Mouse (Mus musculus) embryonic facial prominence, embryonic 15.5 days (tissue): ENCODE data around the gene Dio1. TPM values are rescaled to one million over a fixed set of nuclear protein-coding genes. Genes with fewer than 3 reads are reported as not detected.

Source experiments
- ATAC-seq: fragments of 200-750 bp; cut with Nextera tagmentation; 2 replicates; pipeline ENCODE4 v1.8.0; 2017; ENCODE audit warnings: low read depth, moderate TSS enrichment; ENCODE audit not compliant: insufficient number of reproducible peaks, low FRiP score, low TSS enrichment
- H3K27ac ChIP-seq: fragments of 300-500 bp; sonication (generic); replicated peaks from 2 replicates; pipeline ENCODE4 v1.5.1; 2015; ENCODE audit warnings: mild to moderate bottlenecking, inconsistent platforms
- H3K27me3 ChIP-seq: fragments of 300-500 bp; sonication (generic); 2 replicates; pipeline ENCODE4 v1.6.1; 2015; ENCODE audit warnings: inconsistent platforms
- H3K36me3 ChIP-seq: fragments of 300-500 bp; sonication (generic); 2 replicates; pipeline ENCODE4 v1.6.1; 2015; ENCODE audit warnings: mild to moderate bottlenecking, inconsistent platforms
- H3K4me1 ChIP-seq: fragments of 300-500 bp; sonication (generic); 2 replicates; pipeline ENCODE4 v1.6.1; 2015; ENCODE audit warnings: inconsistent platforms
- H3K4me2 ChIP-seq: fragments of 300-500 bp; sonication (generic); replicated peaks from 2 replicates; pipeline ENCODE4 v1.6.1; 2015; ENCODE audit warnings: mild to moderate bottlenecking, inconsistent platforms
- H3K4me3 ChIP-seq: fragments of 300-500 bp; sonication (generic); replicated peaks from 2 replicates; pipeline ENCODE4 v1.5.1; 2015; ENCODE audit warnings: mild to moderate bottlenecking, inconsistent platforms
- H3K9ac ChIP-seq: fragments of 300-500 bp; sonication (generic); 2 replicates; pipeline ENCODE4 v1.6.1; 2015; ENCODE audit warnings: inconsistent platforms
- H3K9me3 ChIP-seq: fragments of 300-500 bp; sonication (generic); replicated peaks from 2 replicates; pipeline ENCODE4 v1.6.1; 2016; ENCODE audit warnings: inconsistent platforms
- WGBS: fragments of 180-500 bp; shearing (Covaris S2); methylation state at CpG from one replicate; pipeline ENCODE4 v1.1.7; 2015; 5-methylcytosine and 5-hydroxymethylcytosine counted together
- polyA plus RNA-seq: library from polyadenylated mRNA; unstranded; fragments of >200 nt; fragmentation: Nextera tagmentation; extraction: Ambion mirVana; gene quantifications from 2 replicates; pipeline ENCODE4 v1.2.1, GENCODE M21; 2015

The Dio1 gene
- polyA plus RNA-seq, 1 experiment from 2014 or later = 0.35 TPM

DNA sequence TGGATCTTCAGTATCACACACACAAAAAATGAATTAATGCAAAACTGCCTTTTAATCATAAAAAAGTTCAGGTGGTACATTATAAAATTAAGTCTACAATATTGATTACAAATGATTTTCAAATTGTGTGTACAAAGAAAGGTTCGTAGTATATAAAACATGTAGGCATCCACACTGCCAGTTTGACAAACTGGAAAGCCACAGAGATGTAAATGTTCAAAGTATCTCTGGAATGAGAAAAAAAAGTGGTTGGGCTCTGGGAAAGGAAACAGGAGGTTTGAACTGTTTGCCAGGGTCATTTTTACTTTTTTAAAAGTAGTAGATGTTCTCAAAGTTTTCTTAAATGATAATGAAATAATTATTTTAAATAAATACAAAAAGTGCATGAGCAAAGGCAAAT lies 60.9 kb downstream of the Dio1 start:
- Histone ChIP-seq H3K9me3 (no peaks in the 10 kb centered on the region), H3K4me2 (no peak overlapping the region), H3K9ac (no peak overlapping the region), H3K36me3 (peaks cover 25% of the 10 kb centered on the region), H3K4me3 (no peak overlapping the region), H3K4me1 (peaks cover 17% of the 10 kb centered on the region), H3K27ac (0 out of 2 replicates have a peak overlapping the region, but pooled peaks have one; percentile 28), H3K27me3 (no peaks in the 10 kb centered on the region)
- ATAC-seq = no peak
- WGBS = 56% methylated on average over 1 of the region's 1 CpGs

GRCm38 (mm10) chr4:107245368-107245767 lies 61.6 kb downstream of the Dio1 start:
- Histone ChIP-seq H3K36me3 (peaks cover 30% of the 10 kb centered on the region), H3K9me3 (no peaks in the 10 kb centered on the region), H3K4me2 (no peak overlapping the region), H3K4me1 (peaks cover 17% of the 10 kb centered on the region), H3K4me3 (no peak overlapping the region), H3K9ac (no peak overlapping the region), H3K27me3 (no peaks in the 10 kb centered on the region), H3K27ac (no peak overlapping the region; the same call in 1 of the 2 replicates)
- 52% methylated on average over 2 of the region's 2 CpGs for WGBS
- no peak for ATAC-seq

- no peak overlapping the region for H3K4me2 ChIP-seq
- 0 out of 2 replicates have a peak, but pooled peaks cover 9% of the 10 kb centered on the region for H3K4me1 ChIP-seq
- H3K4me3 ChIP-seq = no peak overlapping the region
- H3K36me3 ChIP-seq = peaks cover 42% of the 10 kb centered on the region
- WGBS = 61% methylated on average over 6 of the region's 6 CpGs
- ATAC-seq = no peak; the same call in 1 of the 2 replicates
- H3K9ac ChIP-seq = no peak overlapping the region
- H3K27me3 ChIP-seq = no peaks in the 10 kb centered on the region
- no peak overlapping the region; the same call in 1 of the 2 replicates for H3K27ac ChIP-seq
- H3K9me3 ChIP-seq = no peaks in the 10 kb centered on the region
These were observed 63.3 kb downstream of the Dio1 start for GRCm38 (mm10) chr4:107243365-107244333.

Other genes with a start within 250 kb of the Dio1 start
- gene Mrpl37, start 240.3 kb downstream of the Dio1 start, polyA plus RNA-seq = 83.6 and 87.5 TPM in 2 replicates
- gene Cyb5rl, start 240.2 kb downstream of the Dio1 start, polyA plus RNA-seq = 7.6 and 8.2 TPM in 2 replicates
- gene Cdcp2, start 210.3 kb downstream of the Dio1 start, polyA plus RNA-seq = not detected in 2 replicates
- 583 and 621 TPM in 2 replicates for gene Tmem59, start 128.8 kb downstream of the Dio1 start, polyA plus RNA-seq
- gene Tceanc2, start 128.1 kb downstream of the Dio1 start, polyA plus RNA-seq = 22.5 and 24.7 TPM in 2 replicates
- 0.25 TPM in 2 replicates for gene Ldlrad1, start 98.0 kb downstream of the Dio1 start, polyA plus RNA-seq
- gene Lrrc42, start 53.6 kb downstream of the Dio1 start, polyA plus RNA-seq = 66.6 and 72.3 TPM in 2 replicates
- gene Hspb11, start 53.6 kb downstream of the Dio1 start, polyA plus RNA-seq = 41.1 and 43.9 TPM in 2 replicates
- gene Yipf1, start 7.2 kb upstream of the Dio1 start, polyA plus RNA-seq = 57.3 TPM in 2 replicates
- gene Ndc1, start 60.6 kb upstream of the Dio1 start, polyA plus RNA-seq = 26.0 and 27.9 TPM in 2 replicates
- 35.3 and 37.4 TPM in 2 replicates for gene Glis1, start 127.4 kb upstream of the Dio1 start, polyA plus RNA-seq